Mouse (Mus musculus) heart, embryonic 14.5 days (tissue): ENCODE data around the gene Epn2. TPM values are rescaled to one million over a fixed set of nuclear protein-coding genes. Genes with fewer than 3 reads are reported as not detected.
A peak's percentile ranks its signal among the peaks of the same experiment; 100 is the strongest.
"Not testable (repeated sequence)": the region's sequence is repeated elsewhere in the genome, so short reads cannot be mapped to it uniquely, and the experiment has no call there.

Source experiments
- ATAC-seq: fragments of 200-750 bp; cut with Nextera tagmentation; 2 replicates; pipeline ENCODE4 v1.8.0; 2017; ENCODE audit warnings: low read depth, moderate TSS enrichment; ENCODE audit not compliant: insufficient number of reproducible peaks, insufficient read depth, low FRiP score
- H3K27ac ChIP-seq, 2 experiments: fragments of 200-500 bp in 1 of 2; fragments of 300-500 bp in 1 of 2; sonication (generic) in 1 of 2; replicated peaks in 1 of 2; 2 replicates each; pipeline ENCODE4 v1.5.1; 2012 to 2014; ENCODE audit warnings: low read depth in 2 of 2, low read length in 2 of 2, control low read depth in 1 of 2, mild to moderate bottlenecking in 1 of 2, mixed read lengths in 1 of 2; ENCODE audit not compliant: control insufficient read depth in 1 of 2, insufficient read depth in 1 of 2
- H3K27me3 ChIP-seq: fragments of 300-500 bp; sonication (generic); 2 replicates; pipeline ENCODE4 v1.6.1; 2014; ENCODE audit warnings: mild to moderate bottlenecking, low read length, control low read depth; ENCODE audit not compliant: control insufficient read depth, insufficient read depth
- H3K36me3 ChIP-seq: fragments of 300-500 bp; sonication (generic); 2 replicates; pipeline ENCODE4 v1.6.1; 2014; ENCODE audit warnings: mild to moderate bottlenecking, control low read depth, low read length, mixed read lengths; ENCODE audit not compliant: control insufficient read depth, insufficient read depth
- H3K4me1 ChIP-seq, 2 experiments: fragments of 200-500 bp in 1 of 2; fragments of 300-500 bp in 1 of 2; sonication (generic) in 1 of 2; 2 replicates each; pipeline ENCODE4 v1.6.1; 2012 to 2014; ENCODE audit warnings: low read length in 2 of 2, control low read depth in 1 of 2, mixed read lengths in 1 of 2; ENCODE audit not compliant: control insufficient read depth in 2 of 2, insufficient read depth in 2 of 2
- H3K4me2 ChIP-seq: fragments of 300-500 bp; sonication (generic); 2 replicates; pipeline ENCODE4 v1.6.1; 2014; ENCODE audit warnings: mild to moderate bottlenecking, low read length
- H3K4me3 ChIP-seq, 2 experiments: fragments of 200-500 bp in 1 of 2; fragments of 300-500 bp in 1 of 2; sonication (generic) in 1 of 2; 2 replicates each; pipeline ENCODE4 v1.5.1; 2012 to 2014; ENCODE audit warnings: low read length in 2 of 2, mild to moderate bottlenecking in 2 of 2, control low read depth in 1 of 2, low read depth in 1 of 2, moderate library complexity in 1 of 2; ENCODE audit not compliant: control insufficient read depth in 1 of 2, insufficient read depth in 1 of 2
- H3K9ac ChIP-seq: fragments of 300-500 bp; sonication (generic); 2 replicates; pipeline ENCODE4 v1.6.1; 2014; ENCODE audit warnings: mild to moderate bottlenecking, low read length
- H3K9me3 ChIP-seq: fragments of 300-500 bp; sonication (generic); 2 replicates; pipeline ENCODE4 v1.6.1; 2016; ENCODE audit warnings: low read length, control low read depth; ENCODE audit not compliant: control insufficient read depth
- WGBS: fragments of 180-500 bp; shearing (Covaris S2); extraction: QIAGEN DNeasy Blood & Tissue Kit; methylation state at CpG from one replicate; pipeline ENCODE4 v1.1.7; 2014; 5-methylcytosine and 5-hydroxymethylcytosine counted together
- polyA plus RNA-seq: library from polyadenylated mRNA; unstranded; fragments of >200 nt; fragmentation: Nextera tagmentation; extraction: Ambion mirVana; gene quantifications from 2 replicates; pipeline ENCODE4 v1.2.1, GENCODE M21; 2014

Gene Epn2
- polyA plus RNA-seq, 1 experiment from 2014 or later, result 23.9 TPM

DNA sequence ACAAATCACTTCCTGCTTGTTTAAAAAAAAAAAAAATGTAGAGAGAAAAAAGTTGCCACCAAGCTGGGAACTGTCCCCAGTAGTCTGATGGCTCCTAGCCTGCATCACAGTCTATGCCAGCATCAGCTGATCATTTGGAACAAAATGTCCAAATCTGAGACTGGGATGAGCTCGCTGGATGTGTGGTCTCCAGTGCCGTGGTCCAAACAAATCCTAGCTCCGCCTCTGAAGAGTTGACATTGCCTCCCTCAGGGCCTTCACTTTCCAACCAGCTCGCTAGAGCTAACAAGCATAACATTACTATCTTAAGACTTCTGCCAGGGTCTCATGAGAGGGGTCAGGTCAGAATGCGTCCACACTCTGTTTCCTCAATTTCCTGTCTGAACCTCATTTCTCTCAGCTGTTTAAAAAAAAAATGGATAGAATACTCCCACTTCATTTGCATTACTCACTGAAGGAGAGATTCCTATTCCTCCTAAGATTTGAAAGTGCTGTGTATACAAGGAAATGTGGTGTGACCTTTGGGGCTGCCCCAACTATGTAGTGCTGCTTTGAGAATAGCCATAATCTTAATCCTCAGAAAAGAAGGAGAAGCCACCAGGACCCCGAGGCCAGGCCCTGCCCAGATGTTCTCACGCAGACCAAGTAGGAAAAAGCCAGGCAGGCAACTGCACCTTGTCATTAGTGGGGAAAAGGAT lies 11.2 kb upstream of the Epn2 start:
- no peak for ATAC-seq
- Histone ChIP-seq H3K27ac (no peak overlapping the region), H3K4me1 (peaks cover 0 to 3% of the 10 kb centered on the region in 2 experiments; a peak in 1 of 4 replicates), H3K4me3 (no peak overlapping the region), H3K27me3 (no peaks in the 10 kb centered on the region), H3K36me3 (no peaks in the 10 kb centered on the region), H3K9me3 (no peaks in the 10 kb centered on the region), H3K4me2 (no peak overlapping the region), H3K9ac (no peak overlapping the region)
- 57% methylated on average over 7 of the region's 7 CpGs for WGBS

DNA sequence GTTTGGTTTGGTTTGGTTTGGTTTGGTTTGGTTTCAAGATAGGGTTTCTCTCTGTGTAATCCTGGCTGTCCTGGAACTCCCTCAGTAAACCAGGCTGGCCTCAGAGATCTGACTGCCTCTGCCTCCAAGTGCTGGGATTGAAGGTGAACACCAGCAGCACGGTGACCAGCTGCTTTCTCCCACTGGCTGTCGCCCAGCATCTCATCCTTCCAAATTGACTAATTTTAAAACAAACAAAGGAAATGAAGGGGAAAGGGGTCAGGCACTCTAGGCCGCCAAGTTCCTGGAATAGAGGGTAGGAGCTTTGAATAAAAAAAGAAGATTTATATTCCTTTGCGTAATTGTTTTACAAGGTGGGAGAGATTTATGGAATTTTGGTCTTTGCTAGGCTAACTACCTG lies 5.9 kb upstream of the Epn2 start:
- no peak overlapping the region for H3K4me2 ChIP-seq
- H3K9ac ChIP-seq, result no peak overlapping the region
- WGBS, result 80% methylated on average over 4 of the region's 4 CpGs
- H3K9me3 ChIP-seq, result no peaks in the 10 kb centered on the region
- no peaks in the 10 kb centered on the region for H3K27me3 ChIP-seq
- H3K4me3 ChIP-seq, result no peak overlapping the region
- no peak for ATAC-seq
- H3K27ac ChIP-seq, result no peak overlapping the region
- H3K36me3 ChIP-seq, result no peaks in the 10 kb centered on the region
- peaks cover 0 to 3% of the 10 kb centered on the region in 2 experiments; a peak in 1 of 4 replicates for H3K4me1 ChIP-seq

DNA sequence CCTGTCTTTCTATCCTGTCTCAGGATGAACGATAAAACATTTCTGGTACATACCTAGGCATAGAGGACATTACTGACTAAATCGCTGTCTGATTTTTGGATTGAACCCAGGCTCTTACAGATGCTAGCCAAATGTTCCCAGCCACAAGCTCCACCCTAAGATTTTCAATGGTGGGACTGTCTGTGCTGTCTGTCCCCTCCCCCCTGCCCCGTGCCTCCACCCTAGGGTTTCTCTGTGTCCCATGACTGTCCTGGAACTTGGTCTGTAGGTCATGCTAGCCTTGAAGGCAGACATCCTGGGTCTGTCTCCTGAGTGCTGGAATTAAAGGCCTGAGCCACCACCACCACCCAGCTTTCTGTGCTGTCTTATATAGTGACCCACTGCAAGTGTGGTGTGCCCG lies 5.3 kb upstream of the Epn2 start:
- no peaks in the 10 kb centered on the region for H3K27me3 ChIP-seq
- H3K4me3 ChIP-seq, result no peak overlapping the region
- no peak overlapping the region for H3K9ac ChIP-seq
- H3K27ac ChIP-seq, result no peak overlapping the region
- no peaks in the 10 kb centered on the region for H3K36me3 ChIP-seq
- no peak overlapping the region for H3K4me2 ChIP-seq
- WGBS, result 66% methylated on average over 4 of the region's 4 CpGs
- no peaks in the 10 kb centered on the region for H3K4me1 ChIP-seq
- no peaks in the 10 kb centered on the region for H3K9me3 ChIP-seq
- no peak for ATAC-seq

DNA sequence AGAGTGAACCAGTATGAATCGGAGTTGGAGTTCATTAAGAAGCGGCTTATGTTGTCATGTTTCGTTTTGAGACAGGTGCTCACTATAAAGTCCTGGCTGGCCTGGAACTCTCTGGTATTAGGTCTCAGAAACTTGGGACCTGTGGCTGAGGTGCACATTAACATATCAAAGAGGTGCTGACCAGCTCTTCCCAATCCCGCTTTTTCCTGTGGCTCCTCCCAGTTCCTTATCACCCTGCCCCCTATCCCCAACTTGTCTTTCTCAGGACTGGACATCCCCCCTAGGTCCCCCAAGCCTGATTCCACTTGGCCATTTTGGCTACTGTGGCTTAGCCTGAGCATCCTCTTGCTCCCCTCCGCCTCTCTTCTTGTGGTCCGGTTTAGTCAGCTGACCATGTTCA lies 4.6 kb upstream of the Epn2 start:
- Histone ChIP-seq H3K4me2 (no peak overlapping the region), H3K27ac (no peak overlapping the region), H3K9ac (no peak overlapping the region), H3K9me3 (no peaks in the 10 kb centered on the region), H3K4me3 (no peak overlapping the region), H3K27me3 (no peaks in the 10 kb centered on the region), H3K4me1 (no peaks in the 10 kb centered on the region), H3K36me3 (no peaks in the 10 kb centered on the region)
- no peak for ATAC-seq
- WGBS, result 86% methylated on average over 6 of the region's 6 CpGs

DNA sequence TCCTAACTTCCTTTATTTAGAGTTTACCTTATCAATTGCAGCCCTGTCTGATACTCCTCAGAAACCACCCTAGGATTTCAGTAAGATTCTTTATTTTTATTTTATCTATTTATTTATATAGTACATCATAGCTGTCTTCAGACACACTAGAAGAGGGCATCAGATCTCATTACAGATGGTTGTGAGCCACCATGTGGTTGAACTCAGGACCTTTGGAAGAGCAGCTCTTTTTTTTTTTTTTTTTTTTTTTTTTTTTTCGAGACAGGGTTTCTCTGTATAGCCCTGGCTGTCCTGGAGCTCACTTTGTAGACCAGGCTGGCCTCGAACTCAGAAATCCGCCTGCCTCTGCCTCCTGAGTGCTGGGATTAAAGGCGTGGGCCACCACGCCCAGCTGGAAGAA lies 3.3 kb upstream of the Epn2 start:
- not testable (repeated sequence) for H3K9me3 ChIP-seq, H3K27me3 ChIP-seq, H3K4me3 ChIP-seq, H3K36me3 ChIP-seq, ATAC-seq, H3K27ac ChIP-seq, H3K9ac ChIP-seq, H3K4me1 ChIP-seq, H3K4me2 ChIP-seq
- WGBS, result 94% methylated on average over 2 of the region's 5 CpGs

DNA sequence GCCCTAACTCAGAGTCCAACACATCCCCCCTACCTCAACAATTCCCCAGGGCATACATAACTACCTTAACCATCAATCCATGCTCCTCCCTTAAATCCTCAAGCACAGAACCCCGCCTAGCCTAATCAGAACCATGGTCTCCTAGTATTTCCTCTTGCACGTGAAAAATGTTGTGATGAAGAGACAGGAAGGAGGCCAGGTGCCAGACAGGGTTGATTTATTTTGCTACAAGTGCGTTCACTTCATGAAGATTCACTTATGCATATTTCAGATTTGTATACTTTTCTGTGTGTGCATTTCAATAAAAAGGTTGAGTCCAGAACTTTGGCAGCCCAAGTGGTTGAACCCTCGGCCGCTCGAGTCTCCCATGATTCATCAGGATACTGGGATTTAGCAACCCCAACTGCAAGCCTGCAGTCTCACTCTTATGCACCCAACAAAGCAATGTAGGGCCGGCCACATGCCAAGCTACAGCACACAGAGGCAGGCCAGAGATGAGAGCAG lies 443 bp upstream of the Epn2 start:
- ATAC-seq, result no peak
- Histone ChIP-seq H3K9me3 (no peaks in the 10 kb centered on the region), H3K4me3 (peak overlapping the region; percentile 82 to 83), H3K27me3 (no peaks in the 10 kb centered on the region), H3K27ac (no peak overlapping the region), H3K4me2 (no peak overlapping the region), H3K9ac (no peak overlapping the region), H3K4me1 (peaks cover 0 to 23% of the 10 kb centered on the region in 2 experiments; a peak in 2 of 4 replicates), H3K36me3 (no peaks in the 10 kb centered on the region)
- WGBS, result 79% methylated on average over 7 of the region's 7 CpGs

DNA sequence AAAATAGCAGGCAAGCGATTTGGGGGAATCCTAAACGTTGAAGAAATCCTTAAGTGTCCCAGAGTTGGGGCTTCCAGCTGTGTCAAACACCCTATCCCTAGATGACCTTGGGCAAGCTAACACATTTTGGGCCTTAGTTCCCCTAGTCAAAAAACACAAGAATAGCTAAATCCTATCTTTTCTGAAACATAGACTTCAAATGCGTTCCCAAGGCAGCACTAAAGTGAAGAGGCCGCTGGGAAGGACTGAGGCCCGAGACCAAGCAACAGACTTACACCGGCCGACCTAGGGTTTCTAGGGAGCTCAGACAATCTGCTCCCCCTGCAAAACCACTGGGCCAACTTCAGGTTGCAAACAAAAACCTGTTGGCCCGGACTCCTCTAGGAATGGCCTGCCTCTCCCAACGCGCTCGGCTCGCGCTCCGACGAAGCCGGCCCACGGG lies 925 bp downstream of the Epn2 start:
- WGBS, result 2% methylated on average over 17 of the region's 17 CpGs
- Histone ChIP-seq H3K4me3 (peak overlapping the region; percentile 82 to 83), H3K27me3 (no peaks in the 10 kb centered on the region), H3K9ac (peak overlapping the region; percentile 95), H3K27ac (peak overlapping the region; percentile 65 to 91), H3K9me3 (no peaks in the 10 kb centered on the region), H3K4me2 (peak overlapping the region; percentile 89), H3K36me3 (no peaks in the 10 kb centered on the region), H3K4me1 (peaks cover 2 to 23% of the 10 kb centered on the region in 2 experiments; a peak in 2 of 4 replicates)
- ATAC-seq, result no peak
